Mouse (Mus musculus): ENCODE data around the gene Lsp1. TPM values are rescaled to one million over a fixed set of nuclear protein-coding genes. Genes with fewer than 3 reads are reported as not detected.

Gene Lsp1
- total RNA-seq, 2 experiments from 2014 or later = 45.9 to 67.5 TPM

GRCm38 (mm10) chr7:142474799-142475198 is 14.2 kb downstream of the Lsp1 start:
- no peak for ATAC-seq (replicated peaks; ENCODE audit: poor library complexity)

- no peak for ATAC-seq (replicated peaks; ENCODE audit: poor library complexity)
Observed at GRCm38 (mm10) chr7:142475641-142476040, 15.0 kb downstream of the Lsp1 start.

GRCm38 (mm10) chr7:142476271-142476670 is 15.7 kb downstream of the Lsp1 start:
- ATAC-seq (replicated peaks; ENCODE audit: poor library complexity) = no peak

- ATAC-seq (replicated peaks; ENCODE audit: poor library complexity) = no peak
Observed at GRCm38 (mm10) chr7:142476795-142477452, 16.3 kb downstream of the Lsp1 start.

GRCm38 (mm10) chr7:142478001-142478400 is 17.4 kb downstream of the Lsp1 start:
- no peak for ATAC-seq (replicated peaks; ENCODE audit: poor library complexity)

GRCm38 (mm10) chr7:142478574-142478973 is 18.0 kb downstream of the Lsp1 start:
- no peak for ATAC-seq (replicated peaks; ENCODE audit: poor library complexity)

GRCm38 (mm10) chr7:142479307-142479706 is 18.7 kb downstream of the Lsp1 start:
- no peak for ATAC-seq (replicated peaks; ENCODE audit: poor library complexity)

GRCm38 (mm10) chr7:142479886-142480285 is 19.3 kb downstream of the Lsp1 start:
- no peak for ATAC-seq (replicated peaks; ENCODE audit: poor library complexity)

- ATAC-seq (replicated peaks; ENCODE audit: poor library complexity) = no peak
Observed at GRCm38 (mm10) chr7:142480661-142481060, 20.1 kb downstream of the Lsp1 start.

- peak; percentile 62 for ATAC-seq (replicated peaks; ENCODE audit: poor library complexity)
Observed at GRCm38 (mm10) chr7:142481186-142481567, 20.6 kb downstream of the Lsp1 start.

- ATAC-seq (replicated peaks; ENCODE audit: poor library complexity) = peak; percentile 8; the same call in 1 of the 2 replicates
Observed at GRCm38 (mm10) chr7:142481568-142482255, 21.1 kb downstream of the Lsp1 start.

- no peak for ATAC-seq (replicated peaks; ENCODE audit: poor library complexity)
Observed at GRCm38 (mm10) chr7:142482256-142482609, 21.6 kb downstream of the Lsp1 start.

- ATAC-seq (replicated peaks; ENCODE audit: poor library complexity) = no peak
Observed at GRCm38 (mm10) chr7:142483136-142483535, 22.5 kb downstream of the Lsp1 start.

- ATAC-seq (replicated peaks; ENCODE audit: poor library complexity) = no peak
Observed at GRCm38 (mm10) chr7:142484780-142485179, 24.2 kb downstream of the Lsp1 start.

GRCm38 (mm10) chr7:142486751-142487162 is 26.1 kb downstream of the Lsp1 start:
- no peak for ATAC-seq (replicated peaks; ENCODE audit: poor library complexity)

- peak; percentile 52 for ATAC-seq (replicated peaks; ENCODE audit: poor library complexity)
Observed at GRCm38 (mm10) chr7:142487341-142487859, 26.8 kb downstream of the Lsp1 start.

GRCm38 (mm10) chr7:142488053-142488452 is 27.4 kb downstream of the Lsp1 start:
- ATAC-seq (replicated peaks; ENCODE audit: poor library complexity) = no peak

GRCm38 (mm10) chr7:142493535-142493934 is 32.9 kb downstream of the Lsp1 start:
- ATAC-seq (replicated peaks; ENCODE audit: poor library complexity) = no peak

- ATAC-seq (replicated peaks; ENCODE audit: poor library complexity) = no peak
Observed at GRCm38 (mm10) chr7:142496158-142496557, 35.5 kb downstream of the Lsp1 start.

- ATAC-seq (replicated peaks; ENCODE audit: poor library complexity) = no peak
Observed at GRCm38 (mm10) chr7:142496800-142497199, 36.2 kb downstream of the Lsp1 start.

- ATAC-seq (replicated peaks; ENCODE audit: poor library complexity) = peak; percentile 71
Observed at GRCm38 (mm10) chr7:142497775-142498174, 37.2 kb downstream of the Lsp1 start.

GRCm38 (mm10) chr7:142498575-142498974 is 38.0 kb downstream of the Lsp1 start, which contains the start of gene Tnnt3:
Gene Tnnt3, plus strand, starts transcription at chr7:142498836.
- no peak for ATAC-seq (replicated peaks; ENCODE audit: poor library complexity)
